Mouse (Mus musculus) midbrain, postnatal 0 days (tissue): ENCODE measurements around the gene Wdr34. TPM values are rescaled to one million over a fixed set of nuclear protein-coding genes. Genes with fewer than 3 reads are reported as not detected.

ENCODE experiments used
- ATAC-seq: fragments of 200-750 bp; cut with Nextera tagmentation; 2 replicates; pipeline ENCODE4 v1.8.0; 2017; ENCODE audit warnings: moderate number of reproducible peaks, mild to moderate bottlenecking, moderate TSS enrichment, moderate library complexity; ENCODE audit not compliant: low FRiP score
- DNase-seq: peaks from one replicate; pipeline ENCODE4 v3.0.0-alpha.2; 2015; ENCODE audit warnings: low spot score
- H3K27ac ChIP-seq: fragments of 300-500 bp; sonication (generic); 2 replicates; pipeline ENCODE4 v1.5.1; 2014; ENCODE audit warnings: low read depth, mild to moderate bottlenecking, low read length, mixed read lengths
- H3K27me3 ChIP-seq: fragments of 300-500 bp; sonication (generic); 2 replicates; pipeline ENCODE4 v1.6.1; 2014; ENCODE audit warnings: low read length, control low read depth, mixed read lengths; ENCODE audit not compliant: insufficient read depth
- H3K36me3 ChIP-seq: fragments of 300-500 bp; sonication (generic); 2 replicates; pipeline ENCODE4 v1.6.1; 2014; ENCODE audit warnings: low read length, control low read depth, mixed read lengths; ENCODE audit not compliant: insufficient read depth
- H3K4me1 ChIP-seq: fragments of 300-500 bp; sonication (generic); 2 replicates; pipeline ENCODE4 v1.6.1; 2014; ENCODE audit warnings: mild to moderate bottlenecking, control low read depth, antibody characterized with exemption, low read length, mixed read lengths; ENCODE audit not compliant: insufficient read depth
- H3K4me2 ChIP-seq: fragments of 300-500 bp; sonication (generic); 2 replicates; pipeline ENCODE4 v1.6.1; 2014; ENCODE audit warnings: low read depth, mild to moderate bottlenecking, low read length, mixed read lengths; ENCODE audit not compliant: poor library complexity, severe bottlenecking
- H3K4me3 ChIP-seq: fragments of 300-500 bp; sonication (generic); 2 replicates; pipeline ENCODE4 v1.5.1; 2014; ENCODE audit warnings: low read depth, mild to moderate bottlenecking, low read length, moderate library complexity
- H3K9ac ChIP-seq: fragments of 300-500 bp; sonication (generic); replicated peaks from 2 replicates; pipeline ENCODE4 v1.6.1; 2014; ENCODE audit warnings: mild to moderate bottlenecking, low read length, moderate library complexity, mixed read lengths; ENCODE audit not compliant: poor library complexity, severe bottlenecking
- H3K9me3 ChIP-seq: fragments of 300-500 bp; sonication (generic); 2 replicates; pipeline ENCODE4 v1.6.1; 2016; ENCODE audit warnings: low read length, control low read depth
- CTCF ChIP-seq: IDR thresholded peaks from 2 replicates; pipeline ENCODE4 v1.5.1; 2016; ENCODE audit warnings: antibody characterized with exemption, mild to moderate bottlenecking
- WGBS: fragments of 180-500 bp; shearing (Covaris S2); extraction: QIAGEN DNeasy Blood & Tissue Kit; methylation state at CpG from one replicate; pipeline ENCODE4 v1.1.7; 2014; 5-methylcytosine and 5-hydroxymethylcytosine counted together
- polyA plus RNA-seq: library from polyadenylated mRNA; unstranded; fragments of >200 nt; fragmentation: Nextera tagmentation; extraction: Ambion mirVana; gene quantifications from 2 replicates; pipeline ENCODE4 v1.2.1, GENCODE M21; 2015
- total RNA-seq: library from RNA; depleted of rRNA; stranded (reverse); fragments of >200 nt; gene quantifications from 2 replicates; pipeline ENCODE4 v1.2.3, GENCODE M21; 2014

Gene Wdr34
- total and polyA plus RNA-seq, 2 experiments from 2014 or later = 82.7 to 87.3 TPM

DNA sequence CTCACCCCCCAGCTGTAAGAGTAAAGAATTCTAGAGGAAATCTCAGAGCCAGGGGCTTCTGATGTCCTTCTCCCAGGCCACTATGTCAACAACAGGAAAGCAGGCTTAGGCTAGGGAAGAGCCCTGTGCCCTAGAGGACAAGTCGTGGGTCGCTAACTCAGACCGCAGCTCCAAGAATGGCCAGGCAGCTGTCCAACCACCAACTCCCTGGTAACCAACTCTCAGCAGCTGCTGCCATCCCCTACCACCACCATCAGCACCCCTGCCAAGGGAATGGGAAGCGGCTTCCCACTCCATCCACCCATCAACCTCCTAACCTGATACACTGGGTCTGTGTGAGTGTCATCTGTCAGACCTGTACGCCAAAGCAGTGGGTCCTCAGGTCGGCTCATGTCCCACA lies 15.7 kb downstream of the Wdr34 start:
- Histone ChIP-seq H3K27ac (0 out of 2 replicates have a peak overlapping the region, but pooled peaks have one; percentile 6), H3K4me2 (no peak overlapping the region), H3K9me3 (no peaks in the 10 kb centered on the region), H3K4me3 (no peak overlapping the region), H3K36me3 (peaks cover 69% of the 10 kb centered on the region), H3K27me3 (no peaks in the 10 kb centered on the region), H3K9ac (no peak overlapping the region), H3K4me1 (no peaks in the 10 kb centered on the region)
- ATAC-seq (no peak), DNase-seq (no peak)
- TF ChIP-seq CTCF = no peak
- WGBS = 79% methylated on average over 6 of the region's 6 CpGs

GRCm38 (mm10) chr2:30032244-30032846 lies 16.3 kb downstream of the Wdr34 start:
- Histone ChIP-seq H3K4me3 (no peak overlapping the region), H3K9ac (no peak overlapping the region), H3K4me2 (no peak overlapping the region), H3K27ac (no peak overlapping the region), H3K36me3 (peaks cover 69% of the 10 kb centered on the region), H3K27me3 (no peaks in the 10 kb centered on the region), H3K4me1 (no peaks in the 10 kb centered on the region), H3K9me3 (no peaks in the 10 kb centered on the region)
- TF ChIP-seq CTCF = peak; percentile 51
- WGBS = 55% methylated on average over 11 of the region's 11 CpGs
- ATAC-seq (0 out of 2 replicates have a peak, but pooled peaks have one; percentile 21), DNase-seq (no peak)

DNA sequence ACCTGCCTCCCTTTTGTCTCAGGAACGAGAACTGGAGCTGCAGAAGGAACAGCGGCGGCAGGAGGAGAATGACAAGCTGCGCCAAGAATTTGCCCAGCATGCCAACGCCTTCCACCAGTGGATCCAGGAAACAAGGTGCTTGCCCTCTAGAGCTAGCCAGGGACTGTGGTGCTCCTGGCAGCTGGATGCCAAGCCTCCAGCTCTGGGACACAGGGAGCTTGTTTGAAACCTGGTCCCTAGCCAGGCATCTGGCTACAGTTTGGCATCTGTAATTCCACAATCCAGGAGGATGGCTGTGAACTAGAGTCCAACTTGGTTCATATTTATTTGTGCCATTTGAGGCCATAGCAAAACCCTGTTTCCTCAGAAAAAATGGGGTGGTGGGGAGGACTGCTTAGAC lies 21.7 kb downstream of the Wdr34 start:
- Histone ChIP-seq H3K4me3 (no peak overlapping the region), H3K4me2 (no peak overlapping the region), H3K4me1 (no peaks in the 10 kb centered on the region), H3K27ac (no peak overlapping the region), H3K36me3 (peaks cover 97% of the 10 kb centered on the region), H3K9ac (no peak overlapping the region), H3K9me3 (no peaks in the 10 kb centered on the region), H3K27me3 (no peaks in the 10 kb centered on the region)
- ATAC-seq = no peak
- peak; percentile 9 for DNase-seq
- 84% methylated on average over 5 of the region's 5 CpGs for WGBS
- no peak for TF ChIP-seq CTCF

GRCm38 (mm10) chr2:30025454-30025853 lies 23.2 kb downstream of the Wdr34 start:
- H3K9me3 ChIP-seq = no peaks in the 10 kb centered on the region
- no peak overlapping the region for H3K4me3 ChIP-seq
- no peak overlapping the region for H3K27ac ChIP-seq
- no peaks in the 10 kb centered on the region for H3K4me1 ChIP-seq
- peaks cover 95% of the 10 kb centered on the region for H3K36me3 ChIP-seq
- ATAC-seq = no peak
- no peak overlapping the region for H3K9ac ChIP-seq
- H3K27me3 ChIP-seq = no peaks in the 10 kb centered on the region
- no peak for DNase-seq
- H3K4me2 ChIP-seq = no peak overlapping the region
- TF ChIP-seq CTCF = no peak
- WGBS = 85% methylated on average over 4 of the region's 4 CpGs

DNA sequence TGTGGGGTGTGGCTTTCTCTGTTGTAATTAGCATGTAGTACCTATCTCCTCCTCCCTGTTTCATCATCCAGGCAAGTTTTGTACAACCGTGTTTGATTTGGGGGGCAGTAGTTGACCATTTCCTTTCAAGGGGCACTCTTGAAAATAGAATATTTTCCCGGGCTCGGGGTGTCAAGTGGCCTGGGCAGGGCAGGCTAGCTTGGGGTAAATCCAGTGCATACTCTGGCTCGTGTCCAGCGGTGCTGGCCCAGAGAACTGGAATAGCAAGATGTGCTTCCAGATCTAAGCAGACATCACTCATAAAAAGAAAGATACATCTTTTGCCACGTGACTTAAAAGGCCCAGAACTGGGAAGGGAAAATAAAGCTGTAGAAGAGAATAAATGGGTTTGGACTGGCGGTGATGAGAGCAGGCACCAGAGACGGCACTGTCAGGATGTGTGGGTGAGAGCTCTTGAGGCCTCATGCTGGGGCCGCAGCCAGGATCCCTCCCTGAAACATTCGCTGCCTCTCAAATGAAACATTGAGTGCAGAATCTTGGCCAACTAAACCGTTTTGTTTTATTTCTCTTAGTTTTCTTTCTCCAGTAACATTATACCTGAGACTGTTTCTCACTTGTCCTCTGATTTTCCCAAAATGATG lies 34.2 kb downstream of the Wdr34 start:
- Histone ChIP-seq H3K4me1 (no peaks in the 10 kb centered on the region), H3K9me3 (no peaks in the 10 kb centered on the region), H3K4me3 (no peak overlapping the region), H3K27ac (no peak overlapping the region), H3K4me2 (no peak overlapping the region), H3K9ac (no peak overlapping the region), H3K36me3 (peaks cover 83% of the 10 kb centered on the region), H3K27me3 (no peaks in the 10 kb centered on the region)
- DNase-seq = no peak
- 87% methylated on average over 11 of the region's 11 CpGs for WGBS
- TF ChIP-seq CTCF = no peak
- no peak for ATAC-seq

DNA sequence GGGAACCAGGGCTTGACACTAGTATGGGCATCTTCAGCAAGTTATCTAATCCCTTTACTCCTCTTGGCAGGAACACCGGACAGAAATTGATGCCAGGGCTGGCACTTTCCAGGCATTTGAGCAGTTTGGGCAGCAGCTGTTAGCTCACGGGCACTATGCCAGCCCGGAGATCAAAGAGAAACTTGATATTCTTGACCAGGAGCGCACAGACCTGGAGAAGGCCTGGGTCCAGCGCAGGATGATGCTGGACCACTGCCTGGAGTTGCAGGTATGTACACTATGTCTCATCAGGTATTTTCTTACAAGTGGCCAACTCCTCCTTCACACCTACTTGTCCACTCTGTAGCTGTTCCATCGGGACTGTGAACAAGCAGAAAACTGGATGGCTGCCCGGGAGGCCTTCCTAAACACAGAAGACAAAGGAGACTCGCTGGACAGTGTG lies 37.8 kb downstream of the Wdr34 start:
- no peak overlapping the region for H3K4me2 ChIP-seq
- no peaks in the 10 kb centered on the region for H3K27me3 ChIP-seq
- ATAC-seq (no peak), DNase-seq (peak; percentile 77)
- no peak for TF ChIP-seq CTCF
- no peak overlapping the region for H3K4me3 ChIP-seq
- no peak overlapping the region for H3K9ac ChIP-seq
- no peak overlapping the region for H3K27ac ChIP-seq
- 81% methylated on average over 8 of the region's 8 CpGs for WGBS
- H3K4me1 ChIP-seq = no peaks in the 10 kb centered on the region
- H3K36me3 ChIP-seq = peaks cover 91% of the 10 kb centered on the region
- H3K9me3 ChIP-seq = no peaks in the 10 kb centered on the region
